Mouse (Mus musculus) bone marrow, adult 2 months (tissue): Measurements from ENCODE around the gene Tesk1. TPM values are rescaled to one million over a fixed set of nuclear protein-coding genes. Genes with fewer than 3 reads are reported as not detected.
A peak's percentile ranks its signal among the peaks of the same experiment; 100 is the strongest.

Experiments
- H3K27ac ChIP-seq: fragments of 200-500 bp; 2 replicates; pipeline ENCODE4 v1.5.1; 2012; ENCODE audit warnings: low read depth, mild to moderate bottlenecking, control low read depth, inconsistent platforms, low read length; ENCODE audit not compliant: control insufficient read depth, poor library complexity, insufficient read depth
- H3K4me1 ChIP-seq: fragments of 200-500 bp; 2 replicates; pipeline ENCODE4 v1.6.1; 2011; ENCODE audit warnings: low read length; ENCODE audit not compliant: control insufficient read depth, insufficient read depth
- H3K4me3 ChIP-seq: fragments of 200-500 bp; replicated peaks from 2 replicates; pipeline ENCODE3; 2011; ENCODE audit warnings: mild to moderate bottlenecking, low read depth, low read length, control low read depth; ENCODE audit not compliant: control insufficient read depth
- CTCF ChIP-seq: fragments of 200-500 bp; IDR thresholded peaks from 2 replicates; pipeline ENCODE4 v1.5.1; 2011; ENCODE audit warnings: low read length, control low read depth; ENCODE audit not compliant: control insufficient read depth, insufficient read depth
- POLR2A ChIP-seq: fragments of 200-500 bp; IDR thresholded peaks from 2 replicates; pipeline ENCODE4 v1.6.1; 2011; ENCODE audit warnings: low read depth, mild to moderate bottlenecking, control low read depth, low read length, borderline replicate concordance; ENCODE audit not compliant: control insufficient read depth
- WGBS: fragments of 180-500 bp; shearing (Covaris S2); methylation state at CpG from one replicate; pipeline ENCODE4 v1.1.7; 2018; 5-methylcytosine and 5-hydroxymethylcytosine counted together
- polyA plus RNA-seq: library from polyadenylated mRNA; stranded (reverse); fragments of >200 nt; gene quantifications from 2 replicates; pipeline ENCODE4 v1.2.4, GENCODE M21; 2011; ENCODE audit warnings: low replicate concordance; ENCODE audit not compliant: missing spikeins, insufficient read depth, insufficient read length

The Tesk1 gene
- polyA plus RNA-seq, 1 experiment = 6.0 TPM

GRCm38 (mm10) chr4:43425648-43426380 is 15.9 kb upstream of the Tesk1 start:
- no peaks in the 10 kb centered on the region for H3K4me1 ChIP-seq
- 29% methylated on average over 31 of the region's 31 CpGs for WGBS
- no peak overlapping the region for H3K27ac ChIP-seq
- TF ChIP-seq POLR2A = no peak
- TF ChIP-seq CTCF = no peak
- H3K4me3 ChIP-seq = no peak overlapping the region

DNA sequence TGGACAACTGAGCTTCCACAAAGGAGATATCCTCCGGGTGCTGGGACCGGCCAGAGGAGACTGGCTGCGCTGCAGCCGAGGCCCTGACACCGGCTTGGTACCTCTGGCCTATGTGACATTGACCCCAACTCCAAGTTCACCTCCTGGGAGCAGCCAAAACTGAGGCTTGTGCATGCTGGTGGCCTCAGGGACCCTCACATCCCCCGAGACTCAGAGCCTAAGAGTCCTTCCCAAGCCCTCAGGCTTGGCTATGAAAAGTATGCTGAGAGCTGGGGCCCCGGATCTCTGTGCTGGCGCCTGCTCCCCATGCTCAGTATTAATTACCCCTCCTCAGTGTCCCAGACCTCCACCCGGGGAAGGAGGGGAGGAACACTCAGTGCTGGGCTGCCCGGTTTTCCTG is 15.3 kb upstream of the Tesk1 start:
- Histone ChIP-seq H3K4me3 (no peak overlapping the region), H3K4me1 (no peaks in the 10 kb centered on the region), H3K27ac (no peak overlapping the region)
- 76% methylated on average over 10 of the region's 10 CpGs for WGBS
- TF ChIP-seq POLR2A = no peak
- no peak for TF ChIP-seq CTCF

DNA sequence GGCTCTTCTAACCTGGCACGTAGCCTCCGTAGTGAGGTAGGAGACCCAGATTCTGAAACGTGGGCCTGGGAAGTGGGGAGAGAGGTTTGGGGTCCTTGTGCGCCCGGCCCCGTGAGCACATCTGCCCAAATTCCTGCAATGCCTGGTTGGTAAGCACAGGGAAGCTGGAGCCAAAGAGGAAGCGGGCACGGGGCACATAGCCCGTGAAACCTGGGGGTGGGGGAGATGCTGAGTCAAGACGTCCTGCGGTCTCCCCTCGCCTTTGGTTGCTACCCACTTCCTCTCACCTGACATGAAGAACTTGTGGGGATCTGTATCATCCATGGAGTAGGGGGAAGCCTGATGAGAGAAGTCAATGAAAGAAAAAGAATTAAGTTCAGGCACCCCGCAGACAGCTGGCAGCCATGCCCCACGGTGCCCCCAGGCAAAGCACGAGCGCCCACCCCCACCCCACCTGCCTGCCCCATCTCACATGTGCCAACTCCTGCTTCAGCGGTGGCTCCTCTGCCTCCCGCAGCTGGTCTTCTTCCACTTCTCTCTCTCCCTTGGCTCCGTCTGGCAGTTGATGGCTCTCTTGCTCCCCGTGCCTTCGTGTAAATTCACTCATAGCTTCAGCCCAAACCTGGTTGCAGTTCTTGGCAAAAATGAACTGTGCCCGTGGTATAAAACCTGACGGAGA is 14.1 kb upstream of the Tesk1 start:
- Histone ChIP-seq H3K4me1 (no peaks in the 10 kb centered on the region), H3K27ac (no peak overlapping the region), H3K4me3 (no peak overlapping the region)
- TF ChIP-seq CTCF = no peak
- TF ChIP-seq POLR2A = no peak
- 6% methylated on average over 23 of the region's 23 CpGs for WGBS

- WGBS = 44% methylated on average over 16 of the region's 16 CpGs
- no peaks in the 10 kb centered on the region for H3K4me1 ChIP-seq
- H3K4me3 ChIP-seq = no peak overlapping the region
- TF ChIP-seq CTCF (no peak), POLR2A (no peak)
- no peak overlapping the region for H3K27ac ChIP-seq
Measured at GRCm38 (mm10) chr4:43428180-43428861, 13.4 kb upstream of the Tesk1 start.

DNA sequence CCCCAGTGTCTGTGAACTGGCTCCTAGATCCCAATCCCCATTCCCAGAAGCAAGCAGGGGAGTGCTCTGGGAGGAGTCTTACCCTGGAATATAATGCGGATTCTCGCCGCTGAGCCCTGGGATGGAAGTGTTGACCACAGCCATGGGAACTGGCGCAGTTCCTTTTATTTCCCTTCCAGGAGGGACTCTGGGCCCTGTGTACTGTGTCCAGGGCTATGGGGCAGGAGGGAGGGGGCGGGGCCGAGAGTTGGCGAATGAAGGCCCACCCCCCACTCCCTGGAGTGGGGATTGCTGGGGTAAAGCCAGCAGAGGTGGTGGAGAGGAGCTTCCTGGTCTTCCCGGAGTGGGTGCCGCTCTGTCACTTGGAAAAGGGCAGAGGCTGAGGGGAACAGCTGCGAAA is 12.8 kb upstream of the Tesk1 start, which contains the start of gene Fam166b:
Fam166b (minus strand) TSS at position 189 of the 400 bp plus-strand sequence.
- WGBS = 63% methylated on average over 10 of the region's 10 CpGs
- no peak within 1 kb of the TSS for H3K4me3 ChIP-seq
- H3K4me1 ChIP-seq = no peaks in the 10 kb centered on the region
- no peak within 1 kb of the TSS for H3K27ac ChIP-seq
- TF ChIP-seq CTCF (no peak), POLR2A (no peak)

DNA sequence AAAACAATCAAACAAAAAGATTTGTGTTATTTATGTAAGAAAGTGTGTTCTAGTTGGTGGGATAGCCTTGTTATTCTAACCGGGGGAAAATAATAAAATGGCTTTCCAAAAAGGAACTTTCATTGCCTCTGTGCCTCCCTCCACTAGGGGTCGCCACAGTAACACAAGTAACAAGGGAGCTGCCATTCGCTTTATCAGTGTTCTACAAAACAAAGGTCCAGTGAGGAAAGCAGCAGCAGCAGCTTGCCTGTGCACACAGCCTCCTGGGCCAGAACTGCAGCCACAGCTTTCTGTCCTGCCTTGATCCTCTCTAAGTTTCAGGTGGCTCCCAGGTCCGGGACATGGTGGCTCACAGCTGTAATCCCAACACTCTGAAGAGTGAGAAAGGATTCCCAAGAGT is 10.0 kb upstream of the Tesk1 start:
- WGBS = 6% methylated on average over 4 of the region's 4 CpGs
- no peak for TF ChIP-seq POLR2A
- TF ChIP-seq CTCF = peak; percentile 81
- Histone ChIP-seq H3K27ac (no peak overlapping the region), H3K4me1 (no peaks in the 10 kb centered on the region), H3K4me3 (no peak overlapping the region)

- H3K27ac ChIP-seq = no peak overlapping the region
- 85% methylated on average over 1 of the region's 1 CpGs for WGBS
- H3K4me1 ChIP-seq = no peaks in the 10 kb centered on the region
- TF ChIP-seq CTCF = no peak
- no peak for TF ChIP-seq POLR2A
- H3K4me3 ChIP-seq = no peak overlapping the region
Measured at GRCm38 (mm10) chr4:43432832-43433231, 8.9 kb upstream of the Tesk1 start.

- TF ChIP-seq POLR2A (peak; percentile 91; the same call in 1 of the 2 replicates), CTCF (peak; percentile 99)
- Histone ChIP-seq H3K27ac (peak overlapping the region; percentile 79), H3K4me3 (peak overlapping the region; percentile 75), H3K4me1 (no peaks in the 10 kb centered on the region)
- 1% methylated on average over 33 of the region's 33 CpGs for WGBS
Measured at GRCm38 (mm10) chr4:43442044-43442443, 305 bp downstream of the Tesk1 start.
